Comparison of ENCODE assay signal across 8 mouse cellular contexts in the genomic region with DNA sequence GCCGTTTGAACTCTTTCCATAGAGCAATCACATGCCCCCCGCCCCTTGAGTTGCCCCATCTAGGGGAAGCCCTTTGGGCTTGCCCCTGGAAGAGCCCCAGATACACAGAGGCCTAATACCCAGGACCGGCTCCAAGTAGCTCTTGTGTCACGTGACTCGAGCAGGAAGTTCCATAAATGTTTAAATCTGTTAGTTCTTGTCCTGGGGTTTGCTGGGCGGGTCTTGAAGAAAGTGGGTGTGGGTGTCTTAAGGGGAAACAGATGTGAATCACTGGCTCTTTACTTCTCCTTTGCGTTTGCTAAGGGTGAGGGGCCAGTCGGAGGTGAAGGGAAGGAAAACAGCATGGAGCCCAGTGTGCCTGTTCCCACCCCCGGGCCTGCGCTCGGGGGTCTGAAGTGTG. TPM values are rescaled to one million over a fixed set of nuclear protein-coding genes. Genes with fewer than 3 reads are reported as not detected.
DNase-seq lines count a peak whose midpoint lies in the region; ATAC-seq and TF ChIP-seq lines count a peak whose summit lies in the region.

No protein-coding gene starts in this region.

- H3K36me3 ChIP-seq in heart, embryonic 11.5 days (ENCODE audit: control insufficient read depth, insufficient read depth, low read length) = no peaks in the 10 kb centered on the region
- no peaks in the 10 kb centered on the region for H3K36me3 ChIP-seq in limb, embryonic 10.5 days
- H3K36me3 ChIP-seq in myocyte (ENCODE audit: control insufficient read depth, insufficient read depth) = no peaks in the 10 kb centered on the region

- TF ChIP-seq POLR2A in myocyte (IDR thresholded peaks at IDR 0.05; ENCODE audit: insufficient read length, low read depth) = no peak

- H3K27ac ChIP-seq in heart, embryonic 11.5 days (ENCODE audit: low read depth, low read length) = no peak overlapping the region
- H3K27ac ChIP-seq in limb, embryonic 10.5 days = peak overlapping the region; percentile 85

- no peak overlapping the region for H3ac ChIP-seq in myocyte (ENCODE audit: control insufficient read depth, insufficient read length)

- ATAC-seq in heart, embryonic 11.5 days (replicated peaks; ENCODE audit: insufficient number of reproducible peaks, low FRiP score, low TSS enrichment) = no peak

- DNase-seq in heart, adult 8-10 months (ENCODE audit: low spot score) = peak; percentile 41
- peak; percentile 74 for DNase-seq in embryo, embryonic 10.5 days (ENCODE audit: low spot score)
- DNase-seq in limb, embryonic 10.5 days (ENCODE audit: low spot score) = peak; percentile 68
- DNase-seq in adrenal gland, postnatal 14 days = no peak
- no peak for DNase-seq in spleen, adult 12 weeks (ENCODE audit: low spot score)
- DNase-seq in adrenal gland, postnatal 4 days (ENCODE audit: low spot score in 2 of 2) = no peak

- H3K27me3 ChIP-seq in heart, embryonic 11.5 days (ENCODE audit: control insufficient read depth, insufficient read depth, low read length) = peaks cover 40% of the 10 kb centered on the region
- peaks cover 27% of the 10 kb centered on the region for H3K27me3 ChIP-seq in limb, embryonic 10.5 days (ENCODE audit: low read depth, poor library complexity, severe bottlenecking)
- no peaks in the 10 kb centered on the region for H3K27me3 ChIP-seq in myocyte (ENCODE audit: control insufficient read depth, insufficient read depth, insufficient read length)

- H3K9me3 ChIP-seq in heart, embryonic 11.5 days (replicated peaks; ENCODE audit: control insufficient read depth, low read length) = no peaks in the 10 kb centered on the region
- H3K9me3 ChIP-seq in limb, embryonic 10.5 days (replicated peaks) = no peaks in the 10 kb centered on the region

- H3K4me3 ChIP-seq in heart, embryonic 11.5 days (ENCODE audit: low read depth, low read length) = no peak overlapping the region
- H3K4me3 ChIP-seq in limb, embryonic 10.5 days = peak overlapping the region; percentile 66
- H3K4me3 ChIP-seq in myocyte = peak overlapping the region; percentile 55

- peaks cover 23% of the 10 kb centered on the region for H3K79me2 ChIP-seq in myocyte (ENCODE audit: control insufficient read depth, insufficient read depth)

- H3K4me2 ChIP-seq in heart, embryonic 11.5 days = no peak overlapping the region
- peak overlapping the region; percentile 98 for H3K4me2 ChIP-seq in myocyte (ENCODE audit: low read depth)

- no peak overlapping the region for H3K9ac ChIP-seq in heart, embryonic 11.5 days (ENCODE audit: low read depth, low read length)

- H3K4me1 ChIP-seq in heart, embryonic 11.5 days (ENCODE audit: control insufficient read depth, insufficient read depth, low read length) = peaks cover 12% of the 10 kb centered on the region
- peaks cover 52% of the 10 kb centered on the region for H3K4me1 ChIP-seq in limb, embryonic 10.5 days

- 60% methylated on average over 11 of the region's 11 CpGs for WGBS in heart, embryonic 11.5 days (ENCODE audit: insufficient replicate concordance)
- whole genome bisulfite sequencing in limb, embryonic 10.5 days = 28% methylated on average over 11 of the region's 11 CpGs

TF ChIP-seq in myocyte, 11 proteins besides CTCF, POLR2A, EP300 and RAD21:
- TF ChIP-seq USF1 (IDR thresholded peaks at IDR 0.05; ENCODE audit: low read depth) = peak; percentile 77
- no peak for TF ChIP-seq CEBPB (IDR thresholded peaks at IDR 0.05; ENCODE audit: insufficient read depth, poor library complexity, severe bottlenecking)

RNA-seq across cellular contexts. Expression of gene Adora2b, which starts 2.3 kb away (rescaled TPM):
- total RNA-seq in heart, adult 8-10 months (2022) = under 1 TPM; 0.33 to 1.00 (median 0.68) TPM
- 0.58 and 0.87 TPM in 2 replicates for polyA plus RNA-seq in heart, embryonic 11.5 days (2014; fragmentation: Nextera tagmentation; extraction: Ambion mirVana)
- 10.4 and 11.5 TPM in 2 replicates for polyA plus RNA-seq in limb, embryonic 10.5 days (2016; fragmentation: Nextera tagmentation; extraction: Ambion mirVana)
- polyA plus RNA-seq in myocyte (2012; fragmentation: generic; extraction: Trizol) = 6.6 TPM
- 0.22 TPM in 1 of 2 replicates, not detected in the other for total RNA-seq in adrenal gland, postnatal 14 days (2021)
- 1 to 10 TPM; 1.0 to 1.1 TPM for total RNA-seq in adrenal gland, postnatal 4 days (2021)

RNA-seq across cellular contexts. Expression of gene Zswim7, which starts 30.1 kb away (rescaled TPM):
- 10 to 100 TPM; 17.0 to 19.5 (median 18.2) TPM for total RNA-seq in heart, adult 8-10 months (2022)
- polyA plus RNA-seq in heart, embryonic 11.5 days (2014; fragmentation: Nextera tagmentation; extraction: Ambion mirVana) = 17.4 and 19.3 TPM in 2 replicates
- polyA plus RNA-seq in limb, embryonic 10.5 days (2016; fragmentation: Nextera tagmentation; extraction: Ambion mirVana) = 17.9 TPM in 2 replicates
- polyA plus RNA-seq in myocyte (2012; fragmentation: generic; extraction: Trizol) = 39.4 TPM
- 17.6 and 20.1 TPM in 2 replicates for total RNA-seq in adrenal gland, postnatal 14 days (2021)
- total RNA-seq in adrenal gland, postnatal 4 days (2021) = 10 to 100 TPM; 26.0 to 28.7 TPM

RNA-seq across cellular contexts. Expression of gene Ttc19, which starts 30.2 kb away (rescaled TPM):
- 10 to 100 TPM; 40.0 to 43.4 (median 42.4) TPM for total RNA-seq in heart, adult 8-10 months (2022)
- polyA plus RNA-seq in heart, embryonic 11.5 days (2014; fragmentation: Nextera tagmentation; extraction: Ambion mirVana) = 13.8 and 15.3 TPM in 2 replicates
- polyA plus RNA-seq in limb, embryonic 10.5 days (2016; fragmentation: Nextera tagmentation; extraction: Ambion mirVana) = 17.4 and 18.8 TPM in 2 replicates
- 9.4 TPM for polyA plus RNA-seq in myocyte (2012; fragmentation: generic; extraction: Trizol)
- 31.1 and 31.5 TPM in 2 replicates for total RNA-seq in adrenal gland, postnatal 14 days (2021)
- total RNA-seq in adrenal gland, postnatal 4 days (2021) = 10 to 100 TPM; 25.8 to 30.4 TPM

Comparison
In these comparisons a context has a peak if more than half of its experiments do, and no peak if none do; other contexts are left out.
1. DNase-seq: peak in heart, adult 8-10 months (single experiment), embryo, embryonic 10.5 days (single experiment) and limb, embryonic 10.5 days (single experiment); none in adrenal gland, postnatal 14 days (single experiment), spleen, adult 12 weeks (single experiment) and adrenal gland, postnatal 4 days (0 of 2).